Mouse (Mus musculus): ENCODE measurements at regions not wholly inside any gene's neighbourhood (a gene's known extent, or its start where the extent isn't known, plus 50 kb on each side); places are given as distances from the start of the nearest gene placed in this dataset.

GRCm38 (mm10) chr12:12147088-12147687, 114.8 kb upstream of the Fam49a start:
- no peak for DNase-seq

- no peak for DNase-seq
These were observed 114.1 kb upstream of the Fam49a start for GRCm38 (mm10) chr12:12147847-12148246.

- peak in 1 of 2 experiments; percentile 3 for DNase-seq
These were observed 113.1 kb upstream of the Fam49a start for GRCm38 (mm10) chr12:12148659-12149399.

- no peak for DNase-seq
These were observed 97.5 kb upstream of the Fam49a start for GRCm38 (mm10) chr12:12164411-12164810.

GRCm38 (mm10) chr12:12170581-12170980, 91.4 kb upstream of the Fam49a start:
- DNase-seq, result no peak

GRCm38 (mm10) chr12:12172087-12172823, 89.7 kb upstream of the Fam49a start:
- no peak for DNase-seq

- peak; percentile 78 to 82 for DNase-seq
These were observed 85.3 kb upstream of the Fam49a start for GRCm38 (mm10) chr12:12176331-12177263.

GRCm38 (mm10) chr12:12177264-12178043, 84.5 kb upstream of the Fam49a start:
- DNase-seq, result no peak

- DNase-seq, result peak; percentile 19 to 23
These were observed 83.5 kb upstream of the Fam49a start for GRCm38 (mm10) chr12:12178391-12178790.

GRCm38 (mm10) chr12:12179292-12179865, 82.6 kb upstream of the Fam49a start:
- peak; percentile 22 to 45 for DNase-seq

GRCm38 (mm10) chr12:12180986-12181385, 81.0 kb upstream of the Fam49a start:
- no peak for DNase-seq

GRCm38 (mm10) chr12:12181686-12182085, 80.3 kb upstream of the Fam49a start:
- DNase-seq, result peak; percentile 26 to 51

GRCm38 (mm10) chr12:12186353-12186752, 75.6 kb upstream of the Fam49a start:
- no peak for DNase-seq

- DNase-seq, result no peak
These were observed 66.9 kb upstream of the Fam49a start for GRCm38 (mm10) chr12:12195066-12195465.

GRCm38 (mm10) chr12:12196627-12197026, 65.3 kb upstream of the Fam49a start:
- DNase-seq, result no peak

GRCm38 (mm10) chr12:12208216-12208615, 53.7 kb upstream of the Fam49a start:
- DNase-seq, result no peak
